Mouse (Mus musculus): ENCODE measurements at regions not wholly inside any gene's neighbourhood (a gene's known extent, or its start where the extent isn't known, plus 50 kb on each side); places are given as distances from the start of the nearest gene placed in this dataset.

- no peaks in the 10 kb centered on the region for H3K27me3 ChIP-seq (replicated peaks; ENCODE audit: insufficient read depth, low read length)
- no peak overlapping the region for H3K27ac ChIP-seq (ENCODE audit: low read length)
- no peak overlapping the region for H3K9ac ChIP-seq (replicated peaks; ENCODE audit: low read depth)
- peak; percentile 49 for TF ChIP-seq CTCF (IDR thresholded peaks at IDR 0.05)
- no peak for TF ChIP-seq EP300 (IDR thresholded peaks at IDR 0.05)
- H3K4me2 ChIP-seq (replicated peaks; ENCODE audit: low read depth, low read length), result no peak overlapping the region
- no peaks in the 10 kb centered on the region for H3K36me3 ChIP-seq (ENCODE audit: insufficient read depth, low read length)
- H3K4me3 ChIP-seq (ENCODE audit: low read depth, low read length), result no peak overlapping the region
- no peak for DNase-seq (ENCODE audit: low spot score)
- no peaks in the 10 kb centered on the region for H3K4me1 ChIP-seq (ENCODE audit: insufficient read depth, low read depth, low read length)
- no peak for ATAC-seq
- no peaks in the 10 kb centered on the region for H3K9me3 ChIP-seq (ENCODE audit: low read length)
These were observed 280.1 kb upstream of the Adgrl2 start for GRCm38 (mm10) chr3:149270459-149270858.

- WGBS, result 40% methylated on average over 3 of the region's 3 CpGs
- ATAC-seq, result peak; percentile 91
- DNase-seq (ENCODE audit: low spot score), result peak; percentile 76
These were observed 272.1 kb upstream of the Adgrl2 start for GRCm38 (mm10) chr3:149262332-149262970.

GRCm38 (mm10) chr3:149261764-149262163 lies 271.4 kb upstream of the Adgrl2 start:
- no peaks in the 10 kb centered on the region for H3K36me3 ChIP-seq (ENCODE audit: insufficient read depth, low read length)
- peak overlapping the region; percentile 11 for H3K27ac ChIP-seq (ENCODE audit: low read length)
- no peaks in the 10 kb centered on the region for H3K27me3 ChIP-seq (replicated peaks; ENCODE audit: insufficient read depth, low read length)
- DNase-seq (ENCODE audit: low spot score) (no peak), ATAC-seq (no peak)
- H3K4me1 ChIP-seq (ENCODE audit: insufficient read depth, low read depth, low read length), result no peaks in the 10 kb centered on the region
- WGBS, result 94% methylated on average over 6 of the region's 6 CpGs
- no peak overlapping the region for H3K9ac ChIP-seq (replicated peaks; ENCODE audit: low read depth)
- no peaks in the 10 kb centered on the region for H3K9me3 ChIP-seq (ENCODE audit: low read length)
- TF ChIP-seq EP300 (IDR thresholded peaks at IDR 0.05) (no peak), CTCF (IDR thresholded peaks at IDR 0.05) (no peak)
- no peak overlapping the region for H3K4me2 ChIP-seq (replicated peaks; ENCODE audit: low read depth, low read length)
- no peak overlapping the region for H3K4me3 ChIP-seq (ENCODE audit: low read depth, low read length)

More at GRCm38 (mm10) chr3:149262332-149262970, 272.1 kb upstream of the Adgrl2 start:
- Histone ChIP-seq H3K27ac (ENCODE audit: low read length) (peak overlapping the region; percentile 11), H3K4me1 (ENCODE audit: insufficient read depth, low read depth, low read length) (no peaks in the 10 kb centered on the region), H3K27me3 (replicated peaks; ENCODE audit: insufficient read depth, low read length) (no peaks in the 10 kb centered on the region), H3K9ac (replicated peaks; ENCODE audit: low read depth) (no peak overlapping the region), H3K9me3 (ENCODE audit: low read length) (no peaks in the 10 kb centered on the region), H3K4me3 (ENCODE audit: low read depth, low read length) (no peak overlapping the region), H3K36me3 (ENCODE audit: insufficient read depth, low read length) (no peaks in the 10 kb centered on the region), H3K4me2 (replicated peaks; ENCODE audit: low read depth, low read length) (no peak overlapping the region)
- TF ChIP-seq EP300 (IDR thresholded peaks at IDR 0.05), result peak; percentile 94
- TF ChIP-seq CTCF (IDR thresholded peaks at IDR 0.05), result no peak

GRCm38 (mm10) chr3:149258826-149259225 lies 268.5 kb upstream of the Adgrl2 start:
- H3K27me3 ChIP-seq (replicated peaks; ENCODE audit: insufficient read depth, low read length), result no peaks in the 10 kb centered on the region
- DNase-seq (ENCODE audit: low spot score) (no peak), ATAC-seq (no peak)
- no peak overlapping the region for H3K27ac ChIP-seq (ENCODE audit: low read length)
- no peaks in the 10 kb centered on the region for H3K36me3 ChIP-seq (ENCODE audit: insufficient read depth, low read length)
- TF ChIP-seq EP300 (IDR thresholded peaks at IDR 0.05) (no peak), CTCF (IDR thresholded peaks at IDR 0.05) (no peak)
- H3K4me2 ChIP-seq (replicated peaks; ENCODE audit: low read depth, low read length), result no peak overlapping the region
- 92% methylated on average over 6 of the region's 6 CpGs for WGBS
- H3K9ac ChIP-seq (replicated peaks; ENCODE audit: low read depth), result no peak overlapping the region
- H3K9me3 ChIP-seq (ENCODE audit: low read length), result no peaks in the 10 kb centered on the region
- H3K4me1 ChIP-seq (ENCODE audit: insufficient read depth, low read depth, low read length), result no peaks in the 10 kb centered on the region
- no peak overlapping the region for H3K4me3 ChIP-seq (ENCODE audit: low read depth, low read length)

GRCm38 (mm10) chr3:149256891-149257290 lies 266.5 kb upstream of the Adgrl2 start:
- H3K4me1 ChIP-seq (ENCODE audit: insufficient read depth, low read depth, low read length), result no peaks in the 10 kb centered on the region
- TF ChIP-seq EP300 (IDR thresholded peaks at IDR 0.05), result no peak
- TF ChIP-seq CTCF (IDR thresholded peaks at IDR 0.05), result no peak

GRCm38 (mm10) chr3:149253080-149253479 lies 262.7 kb upstream of the Adgrl2 start:
- 62% methylated on average over 6 of the region's 6 CpGs for WGBS
- DNase-seq (ENCODE audit: low spot score), result no peak

More at GRCm38 (mm10) chr3:149256891-149257290, 266.5 kb upstream of the Adgrl2 start:
- 0 out of 2 replicates have a peak overlapping the region, but pooled peaks have one; percentile 1 for H3K4me2 ChIP-seq (replicated peaks; ENCODE audit: low read depth, low read length)
- no peaks in the 10 kb centered on the region for H3K27me3 ChIP-seq (replicated peaks; ENCODE audit: insufficient read depth, low read length)
- no peaks in the 10 kb centered on the region for H3K36me3 ChIP-seq (ENCODE audit: insufficient read depth, low read length)
- DNase-seq (ENCODE audit: low spot score) (peak; percentile 48), ATAC-seq (no peak)
- no peak overlapping the region for H3K9ac ChIP-seq (replicated peaks; ENCODE audit: low read depth)
- 38% methylated on average over 9 of the region's 9 CpGs for WGBS
- no peak overlapping the region for H3K27ac ChIP-seq (ENCODE audit: low read length)
- H3K4me3 ChIP-seq (ENCODE audit: low read depth, low read length), result no peak overlapping the region
- H3K9me3 ChIP-seq (ENCODE audit: low read length), result no peaks in the 10 kb centered on the region

More at GRCm38 (mm10) chr3:149253080-149253479, 262.7 kb upstream of the Adgrl2 start:
- H3K27me3 ChIP-seq (replicated peaks; ENCODE audit: insufficient read depth, low read length), result no peaks in the 10 kb centered on the region
- H3K4me1 ChIP-seq (ENCODE audit: insufficient read depth, low read depth, low read length), result no peaks in the 10 kb centered on the region
- no peak overlapping the region for H3K9ac ChIP-seq (replicated peaks; ENCODE audit: low read depth)
- no peak overlapping the region for H3K27ac ChIP-seq (ENCODE audit: low read length)
- TF ChIP-seq CTCF (IDR thresholded peaks at IDR 0.05), result no peak
- H3K36me3 ChIP-seq (ENCODE audit: insufficient read depth, low read length), result no peaks in the 10 kb centered on the region
- H3K9me3 ChIP-seq (ENCODE audit: low read length), result no peaks in the 10 kb centered on the region
- no peak overlapping the region for H3K4me3 ChIP-seq (ENCODE audit: low read depth, low read length)
- H3K4me2 ChIP-seq (replicated peaks; ENCODE audit: low read depth, low read length), result no peak overlapping the region
- ATAC-seq, result no peak

Data from lung, postnatal 0 days (tissue).